Mouse (Mus musculus): ENCODE results near the gene Tmem97. TPM values are rescaled to one million over a fixed set of nuclear protein-coding genes. Genes with fewer than 3 reads are reported as not detected.

Tmem97 gene
- polyA plus RNA-seq, 1 experiment from 2014 or later: 88.5 TPM

DNA sequence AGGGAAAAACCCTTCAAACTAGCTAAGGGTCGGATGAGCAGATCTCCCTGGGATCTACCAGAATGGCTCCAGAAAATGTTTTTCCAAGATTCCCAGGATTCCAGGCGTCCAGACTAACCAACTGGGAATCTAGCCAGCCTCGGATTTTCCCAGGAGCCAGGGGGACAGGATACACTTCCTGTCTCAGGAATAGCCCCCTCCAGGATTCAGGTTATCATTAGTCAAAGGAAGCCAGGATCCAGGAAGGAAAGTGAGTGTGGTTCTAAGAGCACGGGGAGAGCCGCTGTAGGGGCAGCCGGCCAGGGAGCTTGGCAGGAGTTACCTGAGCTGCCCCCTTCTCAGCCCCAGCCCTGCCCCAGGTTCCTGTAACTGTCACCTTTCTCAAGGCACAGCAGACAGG, 19.5 kb downstream of the Tmem97 start:
- H3K9ac ChIP-seq (replicated peaks; ENCODE audit: low read depth, low read length): no peak overlapping the region
- peaks cover 7% of the 10 kb centered on the region for H3K4me1 ChIP-seq (ENCODE audit: control insufficient read depth, insufficient read depth, low read length)
- no peak overlapping the region; the same call in 1 of the 2 replicates for H3K27ac ChIP-seq (ENCODE audit: low read length)
- no peak overlapping the region for H3K4me2 ChIP-seq (replicated peaks; ENCODE audit: low read depth, low read length)
- peaks cover 42% of the 10 kb centered on the region for H3K36me3 ChIP-seq (ENCODE audit: control insufficient read depth, insufficient read depth, low read length)
- H3K9me3 ChIP-seq (ENCODE audit: control insufficient read depth, low read depth, low read length): no peaks in the 10 kb centered on the region
- H3K27me3 ChIP-seq (ENCODE audit: control insufficient read depth, insufficient read depth, low read length): no peaks in the 10 kb centered on the region
- WGBS: 65% methylated on average over 6 of the region's 6 CpGs
- no peak overlapping the region for H3K4me3 ChIP-seq (ENCODE audit: low read depth, low read length)
- no peak for ATAC-seq (ENCODE audit: insufficient number of reproducible peaks, insufficient read depth, low FRiP score, low read depth)

DNA sequence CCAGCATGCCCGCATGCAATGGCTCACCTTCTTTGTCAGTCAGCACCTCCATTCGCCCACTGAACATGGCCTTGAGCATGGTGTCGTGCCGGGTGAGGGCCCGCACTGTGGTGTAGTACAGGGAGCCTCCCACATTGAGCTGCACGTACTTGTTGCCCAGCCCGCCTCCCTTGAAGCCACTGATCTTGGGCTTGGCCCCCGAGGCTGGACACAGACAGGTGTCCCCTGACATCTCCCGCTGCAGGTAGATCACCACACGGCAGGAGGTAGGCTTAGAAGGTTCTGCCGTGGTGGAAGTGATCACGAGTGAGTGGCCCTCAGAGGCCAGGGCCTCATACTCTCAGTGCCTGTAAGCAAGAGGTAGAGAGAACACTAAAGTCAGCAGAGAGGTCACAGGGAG, 20.6 kb downstream of the Tmem97 start:
- Histone ChIP-seq H3K36me3 (ENCODE audit: control insufficient read depth, insufficient read depth, low read length) (peaks cover 51% of the 10 kb centered on the region), H3K9ac (replicated peaks; ENCODE audit: low read depth, low read length) (no peak overlapping the region), H3K27ac (ENCODE audit: low read length) (no peak overlapping the region), H3K4me2 (replicated peaks; ENCODE audit: low read depth, low read length) (no peak overlapping the region), H3K4me1 (ENCODE audit: control insufficient read depth, insufficient read depth, low read length) (peaks cover 6% of the 10 kb centered on the region), H3K9me3 (ENCODE audit: control insufficient read depth, low read depth, low read length) (no peaks in the 10 kb centered on the region), H3K27me3 (ENCODE audit: control insufficient read depth, insufficient read depth, low read length) (no peaks in the 10 kb centered on the region), H3K4me3 (ENCODE audit: low read depth, low read length) (no peak overlapping the region)
- WGBS: 96% methylated on average over 12 of the region's 12 CpGs
- no peak for ATAC-seq (ENCODE audit: insufficient number of reproducible peaks, insufficient read depth, low FRiP score, low read depth)

DNA sequence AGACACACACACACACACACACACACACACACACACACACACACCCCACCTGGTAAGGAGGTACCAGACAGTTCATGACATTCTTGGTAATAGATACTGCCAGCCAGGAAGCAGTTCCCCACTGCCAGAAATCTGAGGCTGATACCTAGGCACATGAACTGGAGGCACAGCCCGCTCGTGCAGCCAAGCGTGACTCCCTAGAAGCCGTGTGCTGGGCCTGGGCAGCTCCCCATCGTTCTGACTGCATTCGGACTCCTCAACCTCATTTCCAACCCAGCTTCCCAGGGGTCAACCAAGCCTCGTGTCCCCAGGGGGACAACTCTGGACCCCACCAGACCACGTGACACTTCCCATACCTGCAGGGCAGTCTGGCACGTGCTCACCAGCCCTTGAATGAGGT, 21.9 kb downstream of the Tmem97 start:
- Histone ChIP-seq H3K4me3 (ENCODE audit: low read depth, low read length) (no peak overlapping the region), H3K9ac (replicated peaks; ENCODE audit: low read depth, low read length) (no peak overlapping the region), H3K27me3 (ENCODE audit: control insufficient read depth, insufficient read depth, low read length) (no peaks in the 10 kb centered on the region), H3K27ac (ENCODE audit: low read length) (no peak overlapping the region), H3K9me3 (ENCODE audit: control insufficient read depth, low read depth, low read length) (no peaks in the 10 kb centered on the region), H3K4me1 (ENCODE audit: control insufficient read depth, insufficient read depth, low read length) (no peaks in the 10 kb centered on the region), H3K4me2 (replicated peaks; ENCODE audit: low read depth, low read length) (no peak overlapping the region), H3K36me3 (ENCODE audit: control insufficient read depth, insufficient read depth, low read length) (peaks cover 64% of the 10 kb centered on the region)
- WGBS: 91% methylated on average over 9 of the region's 9 CpGs
- no peak for ATAC-seq (ENCODE audit: insufficient number of reproducible peaks, insufficient read depth, low FRiP score, low read depth)

DNA sequence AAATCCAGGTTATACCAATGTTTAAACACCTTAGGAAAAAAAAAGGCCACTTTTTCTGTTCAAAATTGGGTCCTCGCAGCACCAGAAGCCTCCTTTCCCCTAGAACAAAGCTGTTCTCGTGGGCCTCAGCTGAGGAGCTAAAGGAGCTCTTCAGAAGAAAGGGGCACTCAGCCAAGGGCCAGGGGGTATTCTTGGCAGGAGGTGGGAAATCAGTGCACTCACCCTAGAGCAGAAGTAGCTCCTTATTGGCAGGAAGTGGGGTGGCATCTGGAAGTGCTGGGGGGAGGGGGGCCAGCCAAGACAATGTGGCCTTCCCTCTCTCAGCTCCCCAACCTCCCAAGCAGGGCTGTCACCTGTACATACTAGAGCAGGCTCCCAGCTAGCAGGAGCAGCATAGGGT, 25.7 kb downstream of the Tmem97 start:
- Histone ChIP-seq H3K27ac (ENCODE audit: low read length) (no peak overlapping the region), H3K36me3 (ENCODE audit: control insufficient read depth, insufficient read depth, low read length) (peaks cover 88% of the 10 kb centered on the region), H3K9me3 (ENCODE audit: control insufficient read depth, low read depth, low read length) (no peaks in the 10 kb centered on the region), H3K27me3 (ENCODE audit: control insufficient read depth, insufficient read depth, low read length) (no peaks in the 10 kb centered on the region), H3K4me3 (ENCODE audit: low read depth, low read length) (no peak overlapping the region), H3K4me1 (ENCODE audit: control insufficient read depth, insufficient read depth, low read length) (no peaks in the 10 kb centered on the region), H3K9ac (replicated peaks; ENCODE audit: low read depth, low read length) (no peak overlapping the region), H3K4me2 (replicated peaks; ENCODE audit: low read depth, low read length) (no peak overlapping the region)
- WGBS: 84% methylated on average over 2 of the region's 2 CpGs
- ATAC-seq (ENCODE audit: insufficient number of reproducible peaks, insufficient read depth, low FRiP score, low read depth): no peak

- peaks cover 87% of the 10 kb centered on the region for H3K36me3 ChIP-seq (ENCODE audit: control insufficient read depth, insufficient read depth, low read length)
- H3K27ac ChIP-seq (ENCODE audit: low read length): no peak overlapping the region; the same call in 1 of the 2 replicates
- H3K4me1 ChIP-seq (ENCODE audit: control insufficient read depth, insufficient read depth, low read length): no peaks in the 10 kb centered on the region
- no peak overlapping the region for H3K4me3 ChIP-seq (ENCODE audit: low read depth, low read length)
- ATAC-seq (ENCODE audit: insufficient number of reproducible peaks, insufficient read depth, low FRiP score, low read depth): no peak
- 82% methylated on average over 9 of the region's 9 CpGs for WGBS
- H3K27me3 ChIP-seq (ENCODE audit: control insufficient read depth, insufficient read depth, low read length): no peaks in the 10 kb centered on the region
- H3K4me2 ChIP-seq (replicated peaks; ENCODE audit: low read depth, low read length): no peak overlapping the region
- no peak overlapping the region for H3K9ac ChIP-seq (replicated peaks; ENCODE audit: low read depth, low read length)
- H3K9me3 ChIP-seq (ENCODE audit: control insufficient read depth, low read depth, low read length): no peaks in the 10 kb centered on the region
Measured at GRCm38 (mm10) chr11:78523241-78523955, 27.2 kb downstream of the Tmem97 start.

DNA sequence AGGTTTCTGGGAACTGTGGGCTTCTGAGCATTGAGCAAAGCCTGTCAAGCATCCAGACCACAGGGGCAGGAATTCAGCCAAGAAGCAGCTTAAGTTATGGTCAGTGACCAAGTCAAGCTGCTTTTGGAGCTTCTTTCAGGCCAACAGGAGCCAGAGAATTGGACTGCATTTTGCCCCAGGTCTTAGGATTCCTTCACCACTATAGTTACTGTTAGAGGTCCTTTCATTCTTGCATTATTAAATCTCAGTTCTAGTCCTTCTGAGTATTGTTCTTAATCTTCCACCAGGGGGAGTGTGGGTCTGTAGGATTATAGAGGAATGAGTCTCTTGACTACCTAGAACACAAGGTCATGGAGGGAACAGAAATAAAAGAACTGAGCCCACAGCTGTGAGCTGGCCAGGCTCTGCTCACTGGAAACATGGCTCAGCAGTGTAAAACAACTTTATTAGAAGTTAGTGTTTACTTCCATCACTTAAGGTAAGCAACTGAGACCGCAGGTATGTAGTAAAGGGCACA, 28.0 kb downstream of the Tmem97 start:
- no peak overlapping the region for H3K4me2 ChIP-seq (replicated peaks; ENCODE audit: low read depth, low read length)
- H3K4me3 ChIP-seq (ENCODE audit: low read depth, low read length): no peak overlapping the region
- peaks cover 87% of the 10 kb centered on the region for H3K36me3 ChIP-seq (ENCODE audit: control insufficient read depth, insufficient read depth, low read length)
- H3K27ac ChIP-seq (ENCODE audit: low read length): no peak overlapping the region
- no peaks in the 10 kb centered on the region for H3K4me1 ChIP-seq (ENCODE audit: control insufficient read depth, insufficient read depth, low read length)
- H3K9ac ChIP-seq (replicated peaks; ENCODE audit: low read depth, low read length): no peak overlapping the region
- no peak for ATAC-seq (ENCODE audit: insufficient number of reproducible peaks, insufficient read depth, low FRiP score, low read depth)
- H3K9me3 ChIP-seq (ENCODE audit: control insufficient read depth, low read depth, low read length): no peaks in the 10 kb centered on the region
- 100% methylated on average over 1 of the region's 1 CpGs for WGBS
- H3K27me3 ChIP-seq (ENCODE audit: control insufficient read depth, insufficient read depth, low read length): no peaks in the 10 kb centered on the region

DNA sequence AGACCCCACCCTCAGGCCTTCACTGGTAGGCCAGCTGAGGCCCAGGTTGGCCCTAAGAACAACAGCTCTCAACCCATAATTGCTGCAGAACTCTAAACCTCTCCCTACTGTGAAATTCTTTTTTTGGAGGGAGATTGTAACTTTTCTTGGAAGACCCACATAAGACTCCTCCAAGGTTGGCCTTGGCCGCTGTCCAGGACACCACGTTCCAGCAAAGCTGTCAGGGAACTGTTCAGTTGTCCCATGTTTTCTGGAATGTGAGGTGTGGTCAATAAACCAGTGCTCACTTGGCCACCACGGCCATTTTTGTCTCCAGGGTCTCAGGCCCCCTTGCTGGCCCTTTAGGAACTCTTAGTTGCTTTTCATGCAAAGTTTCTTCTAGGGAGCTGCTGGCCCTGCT, 28.7 kb downstream of the Tmem97 start:
- Histone ChIP-seq H3K27me3 (ENCODE audit: control insufficient read depth, insufficient read depth, low read length) (no peaks in the 10 kb centered on the region), H3K9me3 (ENCODE audit: control insufficient read depth, low read depth, low read length) (no peaks in the 10 kb centered on the region), H3K9ac (replicated peaks; ENCODE audit: low read depth, low read length) (no peak overlapping the region), H3K4me1 (ENCODE audit: control insufficient read depth, insufficient read depth, low read length) (no peaks in the 10 kb centered on the region), H3K27ac (ENCODE audit: low read length) (no peak overlapping the region), H3K4me2 (replicated peaks; ENCODE audit: low read depth, low read length) (no peak overlapping the region), H3K4me3 (ENCODE audit: low read depth, low read length) (no peak overlapping the region), H3K36me3 (ENCODE audit: control insufficient read depth, insufficient read depth, low read length) (peaks cover 83% of the 10 kb centered on the region)
- ATAC-seq (ENCODE audit: insufficient number of reproducible peaks, insufficient read depth, low FRiP score, low read depth): no peak
- WGBS: 88% methylated on average over 3 of the region's 3 CpGs

GRCm38 (mm10) chr11:78518931-78519330, 31.6 kb downstream of the Tmem97 start:
- 92% methylated on average over 10 of the region's 10 CpGs for WGBS

More at GRCm38 (mm10) chr11:78518931-78519330, 31.6 kb downstream of the Tmem97 start:
- Histone ChIP-seq H3K36me3 (ENCODE audit: control insufficient read depth, insufficient read depth, low read length) (peaks cover 73% of the 10 kb centered on the region), H3K9ac (replicated peaks; ENCODE audit: low read depth, low read length) (no peak overlapping the region), H3K4me2 (replicated peaks; ENCODE audit: low read depth, low read length) (no peak overlapping the region), H3K4me1 (ENCODE audit: control insufficient read depth, insufficient read depth, low read length) (no peaks in the 10 kb centered on the region), H3K27me3 (ENCODE audit: control insufficient read depth, insufficient read depth, low read length) (no peaks in the 10 kb centered on the region), H3K4me3 (ENCODE audit: low read depth, low read length) (no peak overlapping the region), H3K27ac (ENCODE audit: low read length) (no peak overlapping the region), H3K9me3 (ENCODE audit: control insufficient read depth, low read depth, low read length) (no peaks in the 10 kb centered on the region)
- no peak for ATAC-seq (ENCODE audit: insufficient number of reproducible peaks, insufficient read depth, low FRiP score, low read depth)

All from stomach, embryonic 14.5 days (tissue).